Mouse (Mus musculus) embryonic stem cell, embryonic (primary cell): ENCODE results near the gene Snd1.

Experiments
- CTCF ChIA-PET, 4 experiments: fragments of 300-600 bp in 2 of 4; fragments of 350-600 bp in 2 of 4; sonication (Branson Sonifier 250); formaldehyde crosslinking; loops; one replicate each; lab custom pipeline; 2022; ENCODE audit warnings: inconsistent platforms in 2 of 4; lab: Charles Lee
- POLR2A ChIA-PET, 4 experiments: fragments of 300-600 bp in 2 of 4; fragments of 350-600 bp in 2 of 4; sonication (Branson Sonifier 250); formaldehyde crosslinking; loops; one replicate each; lab custom pipeline; 2022; ENCODE audit warnings: antibody characterized with exemption in 4 of 4, inconsistent platforms in 1 of 4; lab: Charles Lee

The Snd1 gene

DNA sequence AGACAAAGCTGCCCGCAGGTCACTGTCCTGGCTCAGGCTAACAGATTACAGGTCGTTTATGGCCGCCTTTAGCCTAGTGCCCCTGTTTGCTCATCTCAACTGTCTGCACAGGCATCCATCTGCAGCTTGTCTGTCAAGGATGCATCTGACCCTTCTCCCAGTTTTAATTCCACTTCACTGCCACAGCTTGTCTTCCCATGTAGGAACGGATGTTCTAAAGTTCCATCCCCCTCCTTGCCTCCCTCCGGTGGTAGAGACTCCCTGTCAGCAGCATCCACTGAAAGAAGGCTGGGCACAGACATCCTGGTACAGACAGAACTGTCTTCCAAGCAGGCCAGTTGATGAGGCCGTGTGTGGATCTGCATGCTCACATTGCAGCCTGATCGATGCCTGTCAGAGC lies 377.4 kb downstream of the Snd1 start:
- CTCF ChIA-PET, result no interaction called here
- POLR2A ChIA-PET, result interaction anchor here in 1 of 4 experiments (1.1 kb wide), 1 partner anchor 10 kb away, joined by 4 read pairs; no protein-coding TSS in a partner anchor

DNA sequence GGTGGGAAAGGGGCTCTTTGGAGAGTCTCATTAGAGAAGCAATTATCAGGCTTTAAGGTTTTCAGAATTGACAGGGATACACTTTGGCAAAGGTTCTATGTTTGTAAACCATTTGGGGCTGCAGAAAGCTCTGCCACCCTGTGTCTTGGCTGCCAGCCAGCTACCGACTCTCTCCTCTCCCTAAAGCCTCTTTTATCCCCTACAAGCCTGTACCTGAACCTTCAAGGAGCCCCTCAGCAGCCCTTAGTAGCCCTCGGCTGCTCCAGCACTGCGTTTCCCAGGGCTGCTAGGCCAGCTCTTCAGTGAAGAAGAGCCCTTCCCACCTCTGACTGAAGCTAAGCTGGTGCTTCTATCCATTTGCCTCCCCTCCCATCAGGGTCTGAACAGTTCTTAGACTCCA lies 378.2 kb downstream of the Snd1 start:
- POLR2A ChIA-PET, result no interaction called here

DNA sequence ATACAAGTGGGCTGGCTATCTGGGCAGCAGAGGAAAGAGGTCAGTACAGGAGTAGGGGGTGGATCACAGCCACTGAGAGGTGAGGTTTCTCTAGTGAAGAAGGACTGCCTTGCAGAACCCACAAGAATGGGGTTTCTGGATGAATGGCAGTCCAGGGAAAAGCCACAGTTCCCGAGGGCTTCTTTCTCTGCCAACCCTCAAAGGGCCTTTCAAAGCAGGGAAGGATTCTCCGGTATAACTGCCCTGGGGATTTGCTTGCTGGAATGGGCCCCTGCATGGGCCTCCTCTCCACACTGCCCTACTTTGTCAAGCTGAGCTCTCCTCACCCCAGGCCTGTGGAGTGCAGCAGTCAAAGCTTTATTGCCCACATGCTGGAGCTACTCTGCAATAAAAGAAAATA lies 378.7 kb downstream of the Snd1 start:
- CTCF ChIA-PET, result no interaction called here
- POLR2A ChIA-PET, result no interaction called here

More for the DNA sequence above, 378.2 kb downstream of the Snd1 start:
- CTCF ChIA-PET, result no interaction called here

DNA sequence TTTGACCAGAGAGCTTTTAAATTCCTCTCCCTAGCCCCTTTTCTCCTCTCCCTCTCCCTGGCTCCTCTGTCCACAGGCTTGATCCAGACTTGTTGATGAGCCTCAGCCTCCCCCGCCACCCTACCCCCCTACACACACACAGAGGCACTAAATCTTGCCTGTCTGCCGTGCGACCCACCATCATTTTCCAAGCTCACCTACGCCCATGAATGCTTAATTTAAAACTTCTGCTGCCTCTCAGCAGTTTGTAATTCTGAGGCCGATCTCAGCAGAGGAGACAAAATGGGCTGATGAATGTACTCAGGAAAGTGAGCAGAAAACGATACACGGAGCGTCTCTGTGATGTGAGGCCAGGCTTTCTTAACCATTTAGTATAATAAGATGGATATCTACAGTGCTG lies 379.7 kb downstream of the Snd1 start:
- ChIA-PET POLR2A (interaction anchor here in 2 of 4 experiments (0.6 to 1.5 kb wide), 2 partner anchors 9 to 646 kb away, joined by 3 to 5 read pairs; no protein-coding TSS in a partner anchor), CTCF (interaction anchor here in 1 of 4 experiments (0.5 kb wide), 1 partner anchor 85 kb away, joined by 5 read pairs; no protein-coding TSS in a partner anchor)

DNA sequence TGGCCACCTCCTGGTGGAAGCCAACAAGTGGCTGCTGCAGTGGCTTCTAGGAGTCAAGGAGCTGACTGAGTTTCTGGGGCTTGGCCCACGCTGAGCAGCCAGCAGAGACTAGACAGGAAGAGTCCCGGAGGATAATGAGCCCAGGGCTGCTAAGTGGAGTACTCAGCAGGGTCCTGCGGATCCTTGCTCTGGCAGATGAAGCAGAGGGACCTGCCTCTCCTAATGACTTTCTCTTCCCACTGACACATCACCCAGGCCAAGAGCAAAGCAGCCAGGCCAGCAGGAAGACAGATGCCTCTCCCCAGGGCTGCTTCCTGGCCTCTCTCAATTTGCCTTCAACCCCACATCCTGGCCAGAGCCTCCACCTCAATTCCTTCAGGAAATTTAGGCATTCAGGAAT lies 380.5 kb downstream of the Snd1 start:
- POLR2A ChIA-PET, result interaction anchor here in 2 of 4 experiments (1.5 to 1.9 kb wide), 2 partner anchors 9 to 10 kb away, joined by 3 to 5 read pairs; no protein-coding TSS in a partner anchor

DNA sequence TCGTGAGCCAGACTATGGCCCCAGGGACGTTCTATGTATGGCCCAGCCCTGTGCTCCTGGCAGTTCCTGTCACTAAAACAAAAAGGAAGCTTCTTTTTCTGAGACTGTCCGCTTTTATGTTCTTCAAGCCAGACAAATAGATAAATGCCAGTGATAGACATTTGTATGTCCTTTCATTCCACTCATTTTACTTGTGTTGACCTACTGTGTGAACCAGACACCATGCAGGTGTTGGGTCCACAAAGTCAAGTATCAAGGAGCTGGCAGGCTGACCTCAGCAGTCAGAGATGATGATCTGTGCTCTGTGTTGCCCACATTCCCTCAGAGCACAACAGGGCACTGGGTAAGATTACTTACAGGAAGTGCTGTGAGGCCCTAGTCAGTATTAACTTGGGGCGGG lies 381.9 kb downstream of the Snd1 start:
- CTCF ChIA-PET, result no interaction called here
- POLR2A ChIA-PET, result interaction anchor here in 2 of 4 experiments (0.6 to 1.9 kb wide), 8 partner anchors 8 to 261 kb away, joined by 3 to 5 read pairs (median 3); partner anchors contain the start of gene Lrrc4 (in 1 of the 2)

More for the DNA sequence above, 380.5 kb downstream of the Snd1 start:
- CTCF ChIA-PET, result no interaction called here

DNA sequence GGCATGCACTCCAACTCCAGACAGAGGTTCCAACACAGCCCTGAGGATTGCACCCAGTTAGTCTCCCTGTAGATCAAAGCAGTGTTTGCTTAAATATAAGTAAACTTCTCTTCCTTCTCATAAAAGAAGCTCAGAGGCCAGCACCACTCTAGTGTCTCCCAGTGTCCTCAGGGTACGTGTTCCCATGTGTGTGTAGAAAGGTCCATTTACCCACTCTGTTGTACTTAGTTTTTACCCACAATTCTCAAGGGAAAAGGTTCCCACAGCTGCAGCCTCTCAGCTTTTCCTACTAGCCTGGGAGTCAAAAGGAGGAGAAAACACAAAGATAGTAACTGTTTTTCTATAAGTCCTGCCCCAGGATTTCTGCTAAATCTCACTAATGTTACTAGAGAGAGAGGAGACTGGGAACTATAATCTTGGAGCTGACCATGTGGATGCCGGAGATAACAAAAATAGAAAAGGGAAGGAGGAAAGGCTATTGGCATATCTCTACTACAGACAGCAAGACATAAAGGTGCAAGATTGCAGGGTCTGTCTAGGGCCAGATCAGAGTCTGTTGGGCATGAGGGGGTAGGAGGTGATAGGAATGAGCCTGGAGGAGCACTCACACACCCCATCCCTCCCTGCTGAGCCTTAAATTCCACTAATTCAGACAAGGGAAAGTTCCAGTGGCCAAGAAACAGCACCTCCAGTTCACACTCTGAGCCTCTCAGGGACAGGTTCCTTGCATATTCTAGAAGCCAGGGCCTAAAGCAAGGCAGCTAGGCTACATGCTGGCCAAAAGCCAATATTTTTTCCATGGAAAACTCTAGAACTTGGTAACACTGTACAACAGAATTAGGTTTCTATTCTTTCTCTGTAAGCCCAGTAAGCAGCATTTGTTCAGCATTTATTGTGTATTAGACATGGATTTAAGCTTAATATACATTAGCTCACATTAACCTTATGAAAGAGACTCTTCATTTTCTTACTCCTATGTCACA lies 382.6 kb downstream of the Snd1 start:
- CTCF ChIA-PET, result no interaction called here
- POLR2A ChIA-PET, result interaction anchor here in 2 of 4 experiments (0.6 to 1.5 kb wide), 8 partner anchors 8 to 261 kb away, joined by 3 to 6 read pairs (median 3); partner anchors contain the start of gene Lrrc4 (in 1 of the 2)

DNA sequence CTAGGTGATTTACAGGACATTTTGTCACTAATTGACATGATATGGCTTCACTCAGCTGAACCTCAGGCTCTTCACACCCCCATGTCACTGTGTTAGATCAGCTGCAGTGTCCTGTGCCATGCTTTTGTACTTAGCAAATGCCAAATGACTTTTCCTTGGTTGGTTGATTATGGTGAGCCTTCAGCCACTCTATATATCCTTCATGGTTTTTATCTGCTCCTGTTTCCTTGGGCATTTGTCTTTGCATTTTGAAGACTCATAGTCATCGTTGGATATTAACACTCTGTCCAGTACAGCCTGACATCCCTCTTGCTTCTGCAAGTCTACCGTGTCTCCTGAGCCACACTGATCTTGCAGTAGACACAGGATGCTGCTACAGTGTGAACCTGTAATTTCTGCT lies 384.2 kb downstream of the Snd1 start:
- ChIA-PET CTCF (no interaction called here), POLR2A (interaction anchor here in 2 of 4 experiments (0.8 to 1.9 kb wide), 5 partner anchors 8 to 262 kb away, joined by 3 to 5 read pairs (median 4); no protein-coding TSS in a partner anchor)

DNA sequence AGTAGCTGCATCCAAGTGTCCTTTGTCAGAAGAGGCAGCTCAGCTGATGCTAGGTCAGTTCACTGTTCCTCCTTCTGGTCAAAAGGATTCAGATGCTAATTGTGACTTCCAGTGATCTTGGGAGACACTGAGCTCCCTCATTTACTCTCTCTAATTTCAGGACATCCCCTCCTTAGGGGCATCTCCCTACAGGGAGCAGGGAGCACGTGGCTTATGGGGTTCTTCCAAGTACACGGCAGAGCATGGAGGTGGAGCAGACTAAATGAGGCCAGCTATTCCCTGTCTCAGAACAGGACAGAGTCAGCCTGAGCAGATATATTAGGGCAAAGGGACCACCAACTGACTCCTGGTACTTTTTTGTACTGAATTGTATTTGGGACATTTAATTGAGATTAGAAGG lies 385.5 kb downstream of the Snd1 start:
- CTCF ChIA-PET, result no interaction called here
- POLR2A ChIA-PET, result interaction anchor here in 2 of 4 experiments (0.6 to 1.9 kb wide), 14 partner anchors 9 to 380 kb away, joined by 3 to 14 read pairs (median 3); no protein-coding TSS in a partner anchor

DNA sequence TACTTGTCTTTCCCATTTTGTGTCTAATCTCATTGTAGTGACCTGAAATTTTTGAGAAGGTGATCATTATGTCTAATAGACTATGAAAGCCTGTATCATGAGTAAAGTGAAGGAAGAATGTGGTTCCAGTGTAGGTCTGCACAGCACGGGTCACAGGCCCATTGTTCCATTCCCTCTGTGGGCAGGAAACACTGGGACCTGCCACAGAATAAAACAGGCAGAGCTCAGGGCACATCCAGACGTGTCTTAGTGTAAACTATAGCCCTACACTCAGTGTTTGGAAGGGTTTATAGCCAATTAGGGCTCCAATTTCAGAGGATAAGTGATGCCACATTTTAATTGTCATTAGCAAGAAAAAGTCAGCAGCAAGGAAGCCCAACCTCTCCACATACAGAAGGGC lies 386.0 kb downstream of the Snd1 start:
- ChIA-PET CTCF (no interaction called here), POLR2A (interaction anchor here in 2 of 4 experiments (0.6 to 1.9 kb wide), 11 partner anchors 9 to 381 kb away, joined by 3 to 14 read pairs (median 5); no protein-coding TSS in a partner anchor)

DNA sequence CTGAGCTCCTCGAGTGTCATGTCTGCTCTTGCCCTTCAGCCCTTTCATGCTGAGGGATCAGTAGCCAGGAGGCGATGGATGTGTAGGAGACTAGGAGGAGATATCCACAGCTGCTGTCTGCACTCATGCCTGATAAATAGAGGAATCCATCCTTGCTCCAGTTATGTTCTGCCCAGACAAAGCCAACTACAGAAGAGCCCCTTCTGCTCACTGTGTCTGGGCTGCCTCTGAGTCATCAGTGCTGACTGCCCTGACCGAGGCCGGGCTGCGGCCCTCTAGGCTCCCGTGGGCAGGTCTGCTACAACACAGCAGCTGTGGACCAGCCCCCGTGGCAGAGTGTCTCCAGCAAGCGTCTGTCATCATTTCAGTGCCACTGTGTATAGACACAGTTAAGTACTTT lies 387.4 kb downstream of the Snd1 start:
- POLR2A ChIA-PET, result interaction anchor here in 1 of 4 experiments (0.8 to 1.5 kb wide), 2 partner anchors 10 to 31 kb away, joined by 4 read pairs; partner anchors contain the start of gene Lrrc4
- CTCF ChIA-PET, result interaction anchor here in 1 of 4 experiments (0.8 kb wide), 1 partner anchor 93 kb away, joined by 4 read pairs; no protein-coding TSS in a partner anchor

DNA sequence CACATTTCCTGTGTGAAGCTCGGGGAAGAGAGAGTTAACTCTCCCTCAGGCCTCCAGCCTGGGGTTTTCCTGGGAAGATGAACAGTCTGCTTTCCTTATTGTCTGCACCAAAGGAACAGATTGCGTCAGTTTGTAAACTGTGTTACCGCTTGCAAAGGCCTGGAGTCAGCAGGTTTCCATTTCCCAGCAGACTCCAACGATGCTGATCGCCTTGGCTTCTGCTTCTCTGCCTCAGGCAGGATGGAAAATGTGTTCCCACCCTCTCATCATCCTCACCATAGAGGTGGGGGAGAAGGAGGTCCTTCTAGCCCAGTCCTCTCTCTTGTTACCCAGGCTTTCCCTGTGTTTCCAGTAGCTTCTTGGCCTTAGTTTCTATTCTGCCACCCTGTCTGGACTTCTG lies 389.7 kb downstream of the Snd1 start:
- POLR2A ChIA-PET, result interaction anchor here in 2 of 4 experiments (0.5 to 1.8 kb wide), 5 partner anchors 8 to 385 kb away, joined by 3 to 11 read pairs (median 4); no protein-coding TSS in a partner anchor
- CTCF ChIA-PET, result no interaction called here

DNA sequence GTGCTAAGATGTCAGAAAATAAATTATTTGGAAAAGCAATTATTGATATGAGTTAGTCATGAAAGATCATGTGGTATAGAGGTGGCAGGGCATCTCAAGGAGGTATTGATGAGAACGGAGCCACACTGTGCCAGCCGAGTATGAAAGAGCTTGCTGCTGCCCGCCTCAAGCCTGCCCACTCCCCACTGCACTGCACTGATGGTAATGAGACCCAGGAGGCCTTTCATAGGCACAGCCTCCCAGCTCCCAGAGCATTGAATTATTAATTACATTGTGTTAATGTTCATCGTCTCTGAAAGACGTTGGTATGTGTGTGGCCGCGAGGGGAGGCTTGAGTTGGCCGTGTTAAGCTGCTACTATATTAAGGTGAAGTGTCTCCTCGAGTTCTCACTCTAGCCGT lies 390.2 kb downstream of the Snd1 start:
- ChIA-PET CTCF (no interaction called here), POLR2A (interaction anchor here in 2 of 4 experiments (1.1 to 1.8 kb wide), 5 partner anchors 9 to 385 kb away, joined by 3 to 11 read pairs (median 4); no protein-coding TSS in a partner anchor)

DNA sequence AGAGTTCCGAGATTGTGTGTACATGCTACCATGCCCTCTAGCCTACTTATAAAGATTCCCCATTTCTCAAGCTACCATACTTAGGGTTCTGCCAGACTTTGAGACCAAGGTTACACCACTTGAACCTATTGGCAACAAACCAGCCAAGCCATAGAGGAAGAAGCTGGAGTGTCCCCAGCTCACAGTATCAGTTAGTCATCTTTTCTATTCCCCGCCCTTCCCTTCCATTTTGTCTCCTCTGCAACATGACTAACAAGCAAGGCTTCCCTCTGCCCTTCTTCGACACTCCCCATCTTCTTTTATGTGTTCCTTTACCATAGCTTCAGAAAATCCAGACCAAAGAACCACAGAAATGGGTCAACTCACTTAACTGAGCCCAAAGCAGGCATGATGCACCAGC lies 391.3 kb downstream of the Snd1 start:
- POLR2A ChIA-PET, result interaction anchor here in 1 of 4 experiments (1.2 to 2.3 kb wide), 4 partner anchors 8 to 17 kb away, joined by 3 to 9 read pairs (median 4); no protein-coding TSS in a partner anchor
- CTCF ChIA-PET, result interaction anchor here in 1 of 4 experiments (1.1 kb wide), 1 partner anchor 106 kb away, joined by 3 read pairs; no protein-coding TSS in a partner anchor

DNA sequence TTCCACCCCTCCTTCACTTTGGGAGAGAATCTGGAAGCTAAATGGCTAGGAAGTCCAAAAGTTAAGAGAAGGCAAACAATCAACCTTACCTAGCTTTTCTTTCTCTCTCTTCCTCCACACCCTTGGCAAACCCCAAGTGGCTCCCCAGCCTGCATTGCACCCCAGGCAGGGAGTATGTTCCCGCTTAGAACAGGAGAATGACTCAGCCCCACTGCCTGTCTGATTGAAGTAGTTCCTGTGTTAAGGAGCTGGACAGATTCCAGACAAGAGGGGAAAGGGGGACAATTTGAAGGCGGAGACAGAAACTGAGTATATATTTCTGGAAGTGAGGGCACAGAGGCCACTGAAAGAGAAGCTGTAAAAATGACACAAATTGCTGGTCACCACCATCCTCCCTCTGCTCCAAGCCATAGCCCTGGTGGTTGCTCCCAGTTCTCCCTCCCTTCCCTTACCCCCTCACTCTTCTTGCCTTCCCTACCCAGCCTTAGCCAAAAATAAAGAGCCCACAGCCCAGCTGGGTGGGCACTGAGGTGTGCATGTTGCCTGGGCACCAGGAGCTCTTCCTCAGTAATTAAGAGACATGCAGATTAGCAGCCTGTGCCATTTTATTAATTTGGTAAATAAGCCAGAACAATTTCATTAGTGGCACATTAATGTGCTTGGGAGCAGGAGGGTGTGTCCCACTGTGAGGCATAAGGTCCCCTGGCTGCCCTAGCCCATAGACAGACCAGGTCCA lies 392.7 kb downstream of the Snd1 start:
- POLR2A ChIA-PET, result interaction anchor here in 1 of 4 experiments (0.7 to 2.3 kb wide), 3 partner anchors 10 to 349 kb away, joined by 3 to 9 read pairs (median 3); partner anchors contain the start of genes Impdh1 and Lrrc4
- CTCF ChIA-PET, result interaction anchor here in 1 of 4 experiments (0.6 kb wide), 2 partner anchors 153 to 157 kb away, joined by 3 to 17 read pairs; no protein-coding TSS in a partner anchor

DNA sequence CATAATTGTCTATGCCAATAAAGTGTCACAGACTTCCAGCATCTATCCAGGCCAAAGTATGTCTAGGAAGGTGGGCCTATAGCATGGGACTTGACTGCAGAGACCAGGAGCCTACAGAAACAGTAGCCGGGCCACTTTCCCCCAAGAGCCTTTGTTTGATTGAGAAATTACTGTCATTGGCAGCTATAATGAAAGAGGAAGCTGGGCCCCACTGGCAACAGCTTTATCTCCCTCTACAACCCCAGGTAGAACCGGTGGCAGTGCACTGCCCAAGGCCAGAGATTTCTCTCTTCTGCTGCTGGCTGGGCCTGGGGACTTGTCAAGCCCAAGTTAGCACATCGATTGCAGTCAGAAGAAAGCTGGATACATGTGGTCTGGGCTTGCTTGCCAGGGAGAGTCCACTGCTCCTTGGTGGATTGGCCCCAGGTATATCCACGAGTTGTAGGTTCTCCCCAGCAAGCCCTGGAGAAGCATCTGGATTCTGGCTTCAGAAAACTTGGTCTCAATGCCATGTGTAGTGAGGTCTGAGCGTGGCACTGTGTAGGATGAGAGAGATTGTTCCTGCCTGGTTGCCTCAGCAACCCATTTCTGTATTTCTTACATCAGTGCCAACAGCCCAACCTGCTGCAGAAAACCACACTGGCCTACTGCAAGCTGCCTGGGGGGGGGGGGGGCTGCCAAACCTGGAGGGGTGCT lies 396.9 kb downstream of the Snd1 start:
- POLR2A ChIA-PET, result interaction anchor here in 1 of 4 experiments (1.1 kb wide), 1 partner anchor 8 kb away, joined by 4 read pairs; no protein-coding TSS in a partner anchor

DNA sequence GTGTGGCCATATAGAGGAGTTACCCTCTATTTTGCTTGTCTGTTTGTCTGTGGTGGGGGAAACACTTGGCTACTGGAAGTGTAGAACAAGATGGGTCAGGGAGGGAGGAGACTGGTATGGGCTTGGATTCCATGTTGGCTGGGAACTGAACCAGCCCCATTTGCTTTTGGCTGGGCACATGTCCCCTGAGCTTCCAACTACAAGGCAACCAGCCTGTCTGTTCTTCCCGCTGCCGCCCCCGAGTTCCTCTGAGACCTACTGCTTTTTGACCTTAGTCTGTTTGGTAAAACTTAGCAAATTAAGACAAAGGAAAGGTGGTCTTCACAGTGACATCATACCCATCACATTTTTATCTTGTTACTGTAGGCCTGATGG lies 397.5 kb downstream of the Snd1 start:
- ChIA-PET POLR2A (interaction anchor here in 2 of 4 experiments (1.1 to 1.3 kb wide), 3 partner anchors 12 to 25 kb away, joined by 3 to 5 read pairs (median 4); no protein-coding TSS in a partner anchor), CTCF (no interaction called here)

More for the DNA sequence above, 396.9 kb downstream of the Snd1 start:
- CTCF ChIA-PET, result interaction anchor here in 1 of 4 experiments (0.5 kb wide), 1 partner anchor 49 kb away, joined by 20 read pairs; no protein-coding TSS in a partner anchor
